Mouse (Mus musculus) kidney, postnatal 10 days (tissue): ENCODE measurements around the gene Oma1.

Source experiments
- DNase-seq: peaks from one replicate; pipeline ENCODE4 v3.0.0; 2021; ENCODE audit warnings: mixed read lengths

Oma1 gene

GRCm38 (mm10) chr4:103358941-103359448 lies 45.4 kb downstream of the Oma1 start:
- DNase-seq = no peak

DNA sequence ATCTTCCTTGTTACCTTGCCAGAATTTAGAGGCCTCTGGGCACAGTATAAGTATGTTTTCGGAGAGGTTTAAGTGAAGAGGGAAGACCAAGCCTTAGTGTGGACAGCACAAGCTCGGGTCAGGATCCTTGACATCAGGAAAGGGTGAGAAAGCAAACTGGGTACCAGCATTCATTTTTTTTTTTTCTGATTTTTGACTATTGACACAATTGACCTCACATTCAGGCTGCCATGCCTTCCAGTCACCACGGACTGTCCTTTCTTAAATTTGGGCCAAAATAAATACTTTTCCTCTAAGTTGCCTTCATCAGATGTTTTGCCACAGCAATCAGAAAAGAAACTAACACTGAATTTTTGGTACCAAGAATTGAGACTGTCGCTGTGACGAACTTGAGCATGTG lies 68.6 kb downstream of the Oma1 start:
- DNase-seq = no peak

DNA sequence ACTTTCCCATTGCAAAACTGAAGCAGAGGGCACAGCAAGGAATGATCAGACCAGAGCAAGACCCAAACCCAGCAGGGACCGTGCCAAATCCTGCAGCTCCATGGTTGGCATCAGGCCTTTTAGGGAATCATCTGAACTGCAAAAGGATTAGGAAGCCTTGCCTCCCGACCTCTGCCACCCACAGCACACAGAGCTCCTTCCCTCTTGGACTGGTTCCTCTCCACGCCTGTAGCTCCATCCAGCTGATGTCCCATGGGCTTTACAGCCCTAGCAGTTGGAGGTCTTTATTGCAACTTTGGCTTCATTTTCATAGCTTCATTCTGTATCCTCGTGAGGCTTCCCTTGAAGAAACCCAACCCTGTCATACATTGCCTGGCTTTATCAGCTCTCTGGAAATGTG lies 71.4 kb downstream of the Oma1 start:
- no peak for DNase-seq

- DNase-seq = no peak
These were observed 72.5 kb downstream of the Oma1 start for GRCm38 (mm10) chr4:103385835-103386787.

DNA sequence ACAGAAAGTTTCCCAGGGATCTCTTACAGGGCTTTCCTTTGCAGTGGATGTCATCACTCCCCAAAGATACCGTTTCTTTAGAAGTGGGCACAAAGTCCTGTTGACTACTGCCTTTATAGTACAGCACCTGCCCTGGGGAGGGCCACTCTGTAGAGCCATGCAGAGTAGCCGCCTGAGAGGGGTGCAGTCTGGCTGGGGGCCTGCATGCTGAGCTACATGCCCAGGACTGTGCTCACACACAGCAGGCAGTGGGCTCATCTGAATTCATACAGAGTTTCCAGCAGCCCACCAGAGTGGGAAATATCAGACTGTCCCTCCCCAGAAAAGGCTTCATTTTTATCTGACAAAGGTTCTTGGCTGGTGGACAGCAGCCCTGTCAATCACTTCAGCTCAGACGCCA lies 73.7 kb downstream of the Oma1 start:
- DNase-seq = no peak

DNA sequence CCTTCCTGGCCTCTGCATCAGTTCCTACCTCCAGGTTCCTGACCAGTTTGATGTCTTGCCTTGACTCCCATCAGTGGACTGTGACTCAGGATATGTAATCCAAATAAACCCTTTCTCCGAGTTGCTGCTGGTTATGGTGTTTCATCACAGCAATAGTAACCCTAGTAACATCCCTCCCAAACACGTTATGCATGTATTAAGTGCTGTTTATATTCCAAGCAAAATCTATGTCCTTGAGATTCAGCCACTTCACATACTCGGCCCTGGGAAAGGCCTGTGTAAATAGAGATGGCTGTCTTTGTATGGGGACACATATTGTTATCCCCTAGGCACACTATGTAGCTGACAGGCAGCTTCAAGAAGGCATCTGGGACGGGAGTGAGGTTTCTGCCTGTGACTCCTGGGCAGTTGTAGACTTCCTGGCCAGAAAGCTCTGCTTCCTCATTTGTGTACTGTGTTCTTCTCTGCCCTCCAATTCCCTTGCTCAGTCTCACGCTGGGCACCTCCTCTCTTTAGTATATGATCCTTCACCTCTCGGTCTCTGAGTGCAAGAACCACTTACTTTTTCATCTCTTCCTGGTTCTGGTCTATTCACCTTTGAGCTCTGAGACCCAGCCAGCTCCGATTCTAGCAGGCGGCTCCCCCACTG lies 75.0 kb downstream of the Oma1 start:
- no peak for DNase-seq

GRCm38 (mm10) chr4:103389583-103389982 lies 76.0 kb downstream of the Oma1 start:
- no peak for DNase-seq

- DNase-seq = no peak
These were observed 76.9 kb downstream of the Oma1 start for GRCm38 (mm10) chr4:103390499-103390898.

DNA sequence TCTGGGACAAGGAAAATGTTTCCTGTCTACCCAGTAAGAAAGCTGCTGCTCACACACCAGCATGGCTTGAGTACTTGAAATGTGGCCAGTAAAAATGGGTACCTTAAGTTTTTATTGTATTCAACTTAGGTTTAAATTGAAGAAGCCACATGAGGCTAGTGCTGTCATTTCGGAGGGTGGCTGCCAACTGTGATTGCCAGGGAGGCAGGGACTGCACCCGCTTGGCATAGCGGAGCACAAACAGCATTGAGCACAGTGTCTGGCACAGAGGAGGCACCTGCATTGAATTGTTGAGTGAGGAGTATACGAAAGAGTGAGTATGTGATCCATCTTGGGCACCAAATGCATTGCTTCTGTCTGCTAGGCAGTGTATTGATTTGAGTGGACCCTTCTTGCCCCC lies 81.5 kb downstream of the Oma1 start:
- no peak for DNase-seq

GRCm38 (mm10) chr4:103395905-103396304 lies 82.3 kb downstream of the Oma1 start:
- no peak for DNase-seq

DNA sequence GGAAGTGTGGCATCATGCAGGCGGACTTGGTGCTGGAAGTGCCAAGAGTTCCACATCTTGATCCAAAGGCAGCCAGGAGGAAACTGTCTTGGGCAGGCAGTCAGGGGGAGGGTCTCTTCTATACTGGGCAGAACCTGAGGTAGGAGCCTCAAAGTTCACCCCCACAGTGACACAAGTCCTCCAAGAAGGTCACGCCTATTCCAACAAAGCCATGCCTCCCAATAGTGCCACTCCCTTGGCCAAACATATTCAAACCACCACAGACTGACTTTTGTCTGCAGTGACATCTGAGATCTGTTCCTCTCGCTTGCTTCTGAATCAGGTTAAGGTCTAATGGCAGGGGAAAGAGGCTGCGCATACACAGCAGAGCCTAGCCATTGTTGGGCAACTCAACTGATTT lies 83.3 kb downstream of the Oma1 start:
- no peak for DNase-seq

DNA sequence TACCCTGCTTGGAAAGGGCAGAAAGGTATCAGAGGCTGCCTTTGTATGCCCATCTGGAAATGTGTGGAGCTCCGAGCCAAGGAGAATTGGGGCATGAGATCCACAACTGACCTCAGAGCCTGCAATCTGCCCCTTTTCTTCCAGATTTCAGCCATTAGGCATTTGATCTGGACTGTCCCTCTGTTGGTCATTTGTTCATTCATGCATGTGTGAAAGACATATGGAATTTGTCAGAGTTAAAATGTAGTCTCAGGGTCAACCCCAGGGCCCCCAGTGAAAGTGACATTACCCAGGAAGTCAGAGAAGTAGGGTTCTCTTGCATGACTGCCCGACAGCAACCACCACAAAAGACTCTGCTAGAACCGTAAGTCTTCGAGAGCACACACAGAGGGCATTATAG lies 89.0 kb downstream of the Oma1 start:
- DNase-seq = no peak

GRCm38 (mm10) chr4:103405321-103405720 lies 91.7 kb downstream of the Oma1 start:
- no peak for DNase-seq

DNA sequence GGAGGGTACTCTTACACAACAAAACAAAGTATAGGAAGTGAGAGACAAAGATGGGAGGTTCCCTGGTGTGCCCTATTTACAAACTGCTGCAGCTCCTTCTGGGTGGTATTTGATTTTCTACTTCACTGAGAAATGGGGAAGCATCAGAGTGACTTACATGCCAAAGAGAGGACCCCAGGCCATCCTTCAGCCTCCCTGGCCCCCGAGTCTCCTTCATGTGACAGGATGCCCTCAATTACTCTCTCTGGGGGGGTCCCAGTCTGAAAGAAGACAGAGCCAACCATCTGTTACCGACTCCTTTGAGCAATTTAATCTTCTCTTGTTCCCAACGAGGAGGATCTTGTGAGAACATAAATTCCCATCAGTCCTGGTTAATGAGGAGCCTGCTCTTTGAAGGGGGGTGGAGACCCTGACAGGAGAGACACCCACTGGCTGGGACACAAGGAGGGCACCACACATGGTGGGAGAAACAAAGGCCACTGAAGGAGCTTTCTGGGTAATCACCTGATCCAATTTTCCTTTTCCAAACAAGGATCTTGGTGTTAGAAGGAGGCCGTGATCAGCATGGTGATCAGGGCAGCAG lies 96.7 kb downstream of the Oma1 start:
- no peak for DNase-seq
